Mouse (Mus musculus) kidney, adult 2 months (tissue): Measurements from ENCODE around the gene D11Wsu47e.

ENCODE experiments used
- CTCF ChIP-seq: fragments of 200-500 bp; conservative IDR thresholded peaks from 2 replicates; pipeline ENCODE4 v1.5.1; 2011; ENCODE audit warnings: low read depth, mild to moderate bottlenecking, control low read depth, low read length, moderate library complexity, mixed read lengths; ENCODE audit not compliant: insufficient read depth, insufficient read length
- POLR2A ChIP-seq: fragments of 200-500 bp; IDR thresholded peaks from one replicate; pipeline ENCODE4 v1.6.1; 2011; ENCODE audit warnings: low read depth, low read length, control low read depth

DNA sequence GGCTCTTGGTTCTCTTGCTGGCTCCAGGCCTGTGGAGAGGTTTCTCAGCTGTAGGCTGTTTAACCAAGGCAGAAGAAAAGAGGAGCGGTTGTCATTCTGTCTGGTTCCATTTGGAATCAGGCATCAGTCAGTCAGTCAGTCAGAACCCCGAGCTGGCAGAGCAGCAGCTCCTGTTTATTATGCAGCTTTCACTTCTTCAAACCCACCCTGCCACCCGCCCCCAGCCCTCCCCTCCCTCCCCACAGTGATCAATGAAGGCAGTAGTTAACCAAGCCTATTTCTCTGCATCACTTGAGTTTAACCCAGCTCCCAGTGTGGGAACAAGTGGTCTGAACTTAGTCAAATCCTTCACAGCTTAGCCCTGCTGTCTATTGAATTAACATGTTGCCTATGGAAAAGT lies 7.6 kb downstream of the D11Wsu47e start:
- TF ChIP-seq CTCF, result no peak
- TF ChIP-seq POLR2A, result no peak
